Mouse (Mus musculus) midbrain, embryonic 10.5 days (tissue): ENCODE data around the gene Krt18. TPM values are rescaled to one million over a fixed set of nuclear protein-coding genes. Genes with fewer than 3 reads are reported as not detected.

Experiments
- DNase-seq: peaks from one replicate; pipeline ENCODE4 v3.0.0-alpha.2; 2017; ENCODE audit warnings: low spot score
- H3K27ac ChIP-seq: fragments of 300-500 bp; sonication (generic); replicated peaks from 2 replicates; pipeline ENCODE4 v1.5.1; 2016; ENCODE audit warnings: mild to moderate bottlenecking
- H3K27me3 ChIP-seq: fragments of 300-500 bp; sonication (generic); 2 replicates; pipeline ENCODE4 v1.6.1; 2016; ENCODE audit warnings: low read depth, mild to moderate bottlenecking; ENCODE audit not compliant: poor library complexity, severe bottlenecking
- H3K36me3 ChIP-seq: fragments of 300-500 bp; sonication (generic); 2 replicates; pipeline ENCODE4 v1.6.1; 2016; ENCODE audit warnings: mild to moderate bottlenecking, moderate library complexity
- H3K4me1 ChIP-seq: fragments of 300-500 bp; sonication (generic); 2 replicates; pipeline ENCODE4 v1.6.1; 2016
- H3K4me3 ChIP-seq: fragments of 300-500 bp; sonication (generic); 2 replicates; pipeline ENCODE4 v1.5.1; 2016; ENCODE audit warnings: mild to moderate bottlenecking, moderate library complexity
- H3K9me3 ChIP-seq: fragments of 300-500 bp; sonication (generic); replicated peaks from 2 replicates; pipeline ENCODE4 v1.6.1; 2016; ENCODE audit warnings: mild to moderate bottlenecking
- WGBS: fragments of 180-500 bp; shearing (Covaris S2); methylation state at CpG from one replicate; pipeline ENCODE4 v1.1.7; 2016; 5-methylcytosine and 5-hydroxymethylcytosine counted together
- polyA plus RNA-seq: library from polyadenylated mRNA; unstranded; fragments of >200 nt; fragmentation: Nextera tagmentation; extraction: Ambion mirVana; gene quantifications from 2 replicates; pipeline ENCODE4 v1.2.1, GENCODE M21; 2016

Krt18 gene
- polyA plus RNA-seq, 1 experiment from 2014 or later, result 21.0 TPM

- Histone ChIP-seq H3K4me3 (no peak overlapping the region), H3K4me1 (peaks cover 10% of the 10 kb centered on the region), H3K27ac (no peak overlapping the region), H3K9me3 (no peaks in the 10 kb centered on the region), H3K36me3 (no peaks in the 10 kb centered on the region), H3K27me3 (0 out of 2 replicates have a peak, but pooled peaks cover 6% of the 10 kb centered on the region)
- DNase-seq, result no peak
- 86% methylated on average over 6 of the region's 6 CpGs for WGBS
Observed at GRCm38 (mm10) chr15:102048006-102048405, 20.0 kb downstream of the Krt18 start.

GRCm38 (mm10) chr15:102049871-102050270 lies 21.9 kb downstream of the Krt18 start:
- Histone ChIP-seq H3K27me3 (0 out of 2 replicates have a peak, but pooled peaks cover 6% of the 10 kb centered on the region), H3K27ac (no peak overlapping the region), H3K9me3 (no peaks in the 10 kb centered on the region), H3K4me3 (no peak overlapping the region), H3K4me1 (peaks cover 10% of the 10 kb centered on the region), H3K36me3 (no peaks in the 10 kb centered on the region)
- no peak for DNase-seq

- Histone ChIP-seq H3K4me3 (peak overlapping the region; percentile 64), H3K27ac (peak overlapping the region; percentile 86), H3K4me1 (peaks cover 10% of the 10 kb centered on the region), H3K36me3 (no peaks in the 10 kb centered on the region), H3K9me3 (no peaks in the 10 kb centered on the region), H3K27me3 (0 out of 2 replicates have a peak, but pooled peaks cover 6% of the 10 kb centered on the region)
- WGBS, result under 1% methylated on average over 32 of the region's 33 CpGs
- peak; percentile 80 for DNase-seq
Observed at GRCm38 (mm10) chr15:102051920-102052683, 24.1 kb downstream of the Krt18 start.

- Histone ChIP-seq H3K36me3 (no peaks in the 10 kb centered on the region), H3K4me3 (no peak overlapping the region), H3K4me1 (peaks cover 15% of the 10 kb centered on the region), H3K27me3 (no peaks in the 10 kb centered on the region), H3K27ac (no peak overlapping the region), H3K9me3 (no peaks in the 10 kb centered on the region)
- no peak for DNase-seq
- WGBS, result 90% methylated on average over 15 of the region's 15 CpGs
Observed at GRCm38 (mm10) chr15:102056495-102057174, 28.7 kb downstream of the Krt18 start.

GRCm38 (mm10) chr15:102065661-102066325 lies 37.8 kb downstream of the Krt18 start:
- Histone ChIP-seq H3K36me3 (no peaks in the 10 kb centered on the region), H3K9me3 (no peaks in the 10 kb centered on the region), H3K4me3 (no peak overlapping the region), H3K27me3 (peaks cover 27% of the 10 kb centered on the region), H3K27ac (no peak overlapping the region), H3K4me1 (peaks cover 14% of the 10 kb centered on the region; the same call in 1 of the 2 replicates)
- peak; percentile 92 for DNase-seq
- 8% methylated on average over 20 of the region's 20 CpGs for WGBS

GRCm38 (mm10) chr15:102070476-102071467 lies 42.8 kb downstream of the Krt18 start:
- H3K9me3 ChIP-seq, result no peaks in the 10 kb centered on the region
- WGBS, result 73% methylated on average over 13 of the region's 13 CpGs
- H3K27ac ChIP-seq, result no peak overlapping the region
- peaks cover 22% of the 10 kb centered on the region for H3K27me3 ChIP-seq
- no peaks in the 10 kb centered on the region for H3K36me3 ChIP-seq
- DNase-seq, result no peak
- H3K4me3 ChIP-seq, result no peak overlapping the region
- peaks cover 28% of the 10 kb centered on the region for H3K4me1 ChIP-seq

GRCm38 (mm10) chr15:102072963-102073558 lies 45.1 kb downstream of the Krt18 start:
- H3K9me3 ChIP-seq, result no peaks in the 10 kb centered on the region
- H3K4me1 ChIP-seq, result peaks cover 34% of the 10 kb centered on the region
- 17% methylated on average over 6 of the region's 6 CpGs for WGBS
- peaks cover 10% of the 10 kb centered on the region for H3K36me3 ChIP-seq
- peak overlapping the region; percentile 99 for H3K27ac ChIP-seq
- H3K4me3 ChIP-seq, result peak overlapping the region; percentile 98
- DNase-seq, result no peak
- H3K27me3 ChIP-seq, result no peaks in the 10 kb centered on the region; the same call in none of the 2 replicates

- Histone ChIP-seq H3K4me1 (peaks cover 34% of the 10 kb centered on the region), H3K27me3 (no peaks in the 10 kb centered on the region; the same call in 1 of the 2 replicates), H3K4me3 (peak within 1 kb of the TSS; percentile 98), H3K9me3 (no peaks in the 10 kb centered on the region), H3K36me3 (peaks cover 13% of the 10 kb centered on the region), H3K27ac (peak within 1 kb of the TSS; percentile 99)
- under 1% methylated on average over 58 of the region's 58 CpGs for WGBS
- DNase-seq, result peak; percentile 99
Observed at GRCm38 (mm10) chr15:102073559-102074069, 45.6 kb downstream of the Krt18 start, which contains the start of gene Eif4b. TSS of gene Eif4b (plus strand) at chr15:102073773.

- Histone ChIP-seq H3K27me3 (no peaks in the 10 kb centered on the region; the same call in 1 of the 2 replicates), H3K4me3 (peak overlapping the region; percentile 98), H3K27ac (peak overlapping the region; percentile 99), H3K9me3 (no peaks in the 10 kb centered on the region), H3K36me3 (peaks cover 19% of the 10 kb centered on the region), H3K4me1 (peaks cover 34% of the 10 kb centered on the region)
- peak; percentile 69 for DNase-seq
- under 1% methylated on average over 57 of the region's 57 CpGs for WGBS
Observed at GRCm38 (mm10) chr15:102074070-102074731, 46.2 kb downstream of the Krt18 start.

GRCm38 (mm10) chr15:102074876-102075585 lies 47.1 kb downstream of the Krt18 start:
- 17% methylated on average over 11 of the region's 11 CpGs for WGBS
- DNase-seq, result no peak
- Histone ChIP-seq H3K4me3 (peak overlapping the region; percentile 98), H3K9me3 (no peaks in the 10 kb centered on the region), H3K27me3 (no peaks in the 10 kb centered on the region), H3K36me3 (peaks cover 21% of the 10 kb centered on the region), H3K4me1 (peaks cover 34% of the 10 kb centered on the region), H3K27ac (peak overlapping the region; percentile 99)
